Mouse (Mus musculus): ENCODE measurements around the gene Traf4. TPM values are rescaled to one million over a fixed set of nuclear protein-coding genes. Genes with fewer than 3 reads are reported as not detected.
A peak's percentile ranks its signal among the peaks of the same experiment; 100 is the strongest.

Gene Traf4
- polyA plus RNA-seq, 1 experiment from 2014 or later = 181 TPM

DNA sequence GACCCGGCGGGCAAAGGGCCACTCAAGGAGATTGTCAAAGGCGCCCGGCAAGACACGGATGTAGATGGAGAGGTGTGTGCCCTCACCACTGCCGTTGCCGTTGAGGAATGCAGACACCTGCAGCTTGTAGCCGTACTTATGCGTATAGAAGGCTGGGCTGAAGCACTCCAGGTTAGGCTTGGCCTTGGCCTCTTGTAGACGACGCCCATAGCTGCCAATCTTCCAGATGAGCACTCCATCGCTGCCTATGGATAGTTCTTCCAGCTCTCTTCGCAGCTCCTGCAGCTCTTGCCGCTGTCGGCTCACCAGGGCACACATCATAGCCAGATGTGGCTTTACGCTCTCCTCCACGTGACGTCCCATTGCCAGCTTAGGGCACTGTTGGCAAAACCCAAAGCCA is 5.2 kb downstream of the Traf4 start:
- no peak for DNase-seq (ENCODE audit: low spot score)
- H3K27ac ChIP-seq = no peak overlapping the region
- peaks cover 35% of the 10 kb centered on the region for H3K4me1 ChIP-seq
- H3K4me3 ChIP-seq = no peak overlapping the region
- WGBS = 91% methylated on average over 18 of the region's 18 CpGs
- H3K36me3 ChIP-seq = peaks cover 92% of the 10 kb centered on the region
- H3K9me3 ChIP-seq (replicated peaks) = no peaks in the 10 kb centered on the region
- no peaks in the 10 kb centered on the region for H3K27me3 ChIP-seq (ENCODE audit: low read depth, poor library complexity, severe bottlenecking)

DNA sequence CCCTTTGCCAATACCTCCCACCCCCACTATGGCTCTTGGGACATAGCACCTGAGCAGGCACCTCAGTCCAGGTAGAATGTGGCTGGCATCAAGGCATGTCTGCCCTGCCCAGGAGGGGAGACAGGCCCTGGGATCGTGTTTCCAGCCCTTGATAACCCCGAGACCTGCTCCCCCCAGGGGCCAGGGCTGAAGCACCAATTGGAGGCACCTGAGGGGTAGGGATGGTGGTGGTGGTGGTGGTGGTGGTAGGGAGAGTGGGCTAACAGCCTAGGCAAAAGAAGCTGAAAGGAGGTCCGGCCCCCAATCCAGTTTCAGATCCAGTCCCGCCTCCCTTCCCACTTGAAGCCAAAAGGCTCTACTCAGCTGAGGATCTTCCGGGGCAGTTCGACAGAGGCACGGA is 5.8 kb downstream of the Traf4 start:
- 82% methylated on average over 7 of the region's 7 CpGs for WGBS
- Histone ChIP-seq H3K4me1 (peaks cover 35% of the 10 kb centered on the region), H3K36me3 (peaks cover 98% of the 10 kb centered on the region), H3K27me3 (ENCODE audit: low read depth, poor library complexity, severe bottlenecking) (no peaks in the 10 kb centered on the region), H3K4me3 (peak overlapping the region; percentile 0; the same call in 1 of the 2 replicates), H3K27ac (no peak overlapping the region), H3K9me3 (replicated peaks) (no peaks in the 10 kb centered on the region)
- DNase-seq (ENCODE audit: low spot score) = no peak

- no peak overlapping the region for H3K27ac ChIP-seq
- peak overlapping the region; percentile 0; the same call in 1 of the 2 replicates for H3K4me3 ChIP-seq
- H3K9me3 ChIP-seq (replicated peaks) = no peaks in the 10 kb centered on the region
- H3K27me3 ChIP-seq (ENCODE audit: low read depth, poor library complexity, severe bottlenecking) = no peaks in the 10 kb centered on the region
- peaks cover 100% of the 10 kb centered on the region for H3K36me3 ChIP-seq
- 40% methylated on average over 2 of the region's 2 CpGs for WGBS
- DNase-seq (ENCODE audit: low spot score) = peak; percentile 73
- H3K4me1 ChIP-seq = peaks cover 35% of the 10 kb centered on the region
These were observed 6.3 kb downstream of the Traf4 start for GRCm38 (mm10) chr11:78159096-78159495.

- Histone ChIP-seq H3K4me3 (no peak overlapping the region), H3K9me3 (replicated peaks) (no peaks in the 10 kb centered on the region), H3K36me3 (peaks cover 99% of the 10 kb centered on the region), H3K27me3 (ENCODE audit: low read depth, poor library complexity, severe bottlenecking) (no peaks in the 10 kb centered on the region), H3K4me1 (peaks cover 11% of the 10 kb centered on the region), H3K27ac (no peak overlapping the region)
- no peak for DNase-seq (ENCODE audit: low spot score)
- 82% methylated on average over 6 of the region's 6 CpGs for WGBS
These were observed 9.2 kb downstream of the Traf4 start for GRCm38 (mm10) chr11:78156156-78156699.

DNA sequence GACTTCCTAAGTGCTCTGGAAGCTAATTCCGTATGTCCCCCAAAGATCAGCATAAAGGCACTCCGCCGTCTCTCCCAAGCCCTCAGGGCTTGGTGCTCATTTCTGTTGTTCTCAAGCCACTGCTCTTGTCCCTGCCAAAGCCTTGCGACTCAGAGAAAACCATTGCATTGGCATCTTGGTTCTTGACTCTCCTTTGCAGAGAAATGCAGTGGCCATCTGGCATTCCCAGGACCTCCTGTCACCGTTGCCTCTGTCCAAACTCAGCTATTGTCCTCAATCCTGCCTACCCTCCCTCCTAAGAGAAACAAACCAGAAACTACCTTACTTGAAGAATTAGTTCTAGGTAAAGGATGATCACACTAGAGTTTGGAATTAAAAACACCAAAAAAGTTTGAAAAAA is 9.7 kb downstream of the Traf4 start:
- no peak for DNase-seq (ENCODE audit: low spot score)
- H3K36me3 ChIP-seq = peaks cover 99% of the 10 kb centered on the region
- 0 out of 2 replicates have a peak, but pooled peaks cover 8% of the 10 kb centered on the region for H3K4me1 ChIP-seq
- H3K27ac ChIP-seq = no peak overlapping the region
- no peaks in the 10 kb centered on the region for H3K9me3 ChIP-seq (replicated peaks)
- no peak overlapping the region for H3K4me3 ChIP-seq
- H3K27me3 ChIP-seq (ENCODE audit: low read depth, poor library complexity, severe bottlenecking) = no peaks in the 10 kb centered on the region
- 88% methylated on average over 5 of the region's 5 CpGs for WGBS

- Histone ChIP-seq H3K27me3 (ENCODE audit: low read depth, poor library complexity, severe bottlenecking) (no peaks in the 10 kb centered on the region), H3K4me3 (no peak overlapping the region), H3K36me3 (peaks cover 98% of the 10 kb centered on the region), H3K9me3 (replicated peaks) (no peaks in the 10 kb centered on the region), H3K4me1 (0 out of 2 replicates have a peak, but pooled peaks cover 2% of the 10 kb centered on the region), H3K27ac (0 out of 2 replicates have a peak overlapping the region, but pooled peaks have one; percentile 17)
- no peak for DNase-seq (ENCODE audit: low spot score)
- WGBS = 94% methylated on average over 13 of the region's 13 CpGs
These were observed 11.6 kb downstream of the Traf4 start for GRCm38 (mm10) chr11:78153778-78154177.

GRCm38 (mm10) chr11:78152299-78153231 is 12.8 kb downstream of the Traf4 start:
- DNase-seq (ENCODE audit: low spot score) = no peak

GRCm38 (mm10) chr11:78151161-78151560 is 14.2 kb downstream of the Traf4 start:
- Histone ChIP-seq H3K27me3 (ENCODE audit: low read depth, poor library complexity, severe bottlenecking) (no peaks in the 10 kb centered on the region), H3K4me1 (no peaks in the 10 kb centered on the region), H3K9me3 (replicated peaks) (no peaks in the 10 kb centered on the region), H3K36me3 (peaks cover 96% of the 10 kb centered on the region), H3K27ac (no peak overlapping the region), H3K4me3 (no peak overlapping the region)
- no peak for DNase-seq (ENCODE audit: low spot score)
- WGBS = 28% methylated on average over 1 of the region's 1 CpGs

More at GRCm38 (mm10) chr11:78152299-78153231, 12.8 kb downstream of the Traf4 start:
- Histone ChIP-seq H3K4me3 (no peak overlapping the region), H3K27ac (no peak overlapping the region), H3K36me3 (peaks cover 97% of the 10 kb centered on the region), H3K4me1 (no peaks in the 10 kb centered on the region), H3K27me3 (ENCODE audit: low read depth, poor library complexity, severe bottlenecking) (no peaks in the 10 kb centered on the region), H3K9me3 (replicated peaks) (no peaks in the 10 kb centered on the region)
- WGBS = 69% methylated on average over 9 of the region's 9 CpGs

GRCm38 (mm10) chr11:78146707-78147543 is 18.5 kb downstream of the Traf4 start:
- 93% methylated on average over 6 of the region's 6 CpGs for WGBS
- Histone ChIP-seq H3K9me3 (replicated peaks) (no peaks in the 10 kb centered on the region), H3K27me3 (ENCODE audit: low read depth, poor library complexity, severe bottlenecking) (no peaks in the 10 kb centered on the region), H3K4me3 (no peak overlapping the region), H3K36me3 (peaks cover 88% of the 10 kb centered on the region), H3K4me1 (no peaks in the 10 kb centered on the region), H3K27ac (no peak overlapping the region)
- no peak for DNase-seq (ENCODE audit: low spot score)

GRCm38 (mm10) chr11:78146168-78146567 is 19.2 kb downstream of the Traf4 start:
- no peak overlapping the region for H3K4me3 ChIP-seq
- WGBS = 94% methylated on average over 5 of the region's 5 CpGs
- peaks cover 81% of the 10 kb centered on the region for H3K36me3 ChIP-seq
- no peaks in the 10 kb centered on the region for H3K4me1 ChIP-seq
- DNase-seq (ENCODE audit: low spot score) = no peak
- no peaks in the 10 kb centered on the region for H3K9me3 ChIP-seq (replicated peaks)
- no peaks in the 10 kb centered on the region for H3K27me3 ChIP-seq (ENCODE audit: low read depth, poor library complexity, severe bottlenecking)
- H3K27ac ChIP-seq = no peak overlapping the region

- no peak overlapping the region for H3K27ac ChIP-seq
- no peaks in the 10 kb centered on the region for H3K9me3 ChIP-seq (replicated peaks)
- 96% methylated on average over 2 of the region's 2 CpGs for WGBS
- H3K27me3 ChIP-seq (ENCODE audit: low read depth, poor library complexity, severe bottlenecking) = no peaks in the 10 kb centered on the region
- peaks cover 57% of the 10 kb centered on the region for H3K36me3 ChIP-seq
- DNase-seq (ENCODE audit: low spot score) = no peak
- no peaks in the 10 kb centered on the region for H3K4me1 ChIP-seq
- no peak overlapping the region for H3K4me3 ChIP-seq
These were observed 21.9 kb downstream of the Traf4 start for GRCm38 (mm10) chr11:78143520-78143919.

DNA sequence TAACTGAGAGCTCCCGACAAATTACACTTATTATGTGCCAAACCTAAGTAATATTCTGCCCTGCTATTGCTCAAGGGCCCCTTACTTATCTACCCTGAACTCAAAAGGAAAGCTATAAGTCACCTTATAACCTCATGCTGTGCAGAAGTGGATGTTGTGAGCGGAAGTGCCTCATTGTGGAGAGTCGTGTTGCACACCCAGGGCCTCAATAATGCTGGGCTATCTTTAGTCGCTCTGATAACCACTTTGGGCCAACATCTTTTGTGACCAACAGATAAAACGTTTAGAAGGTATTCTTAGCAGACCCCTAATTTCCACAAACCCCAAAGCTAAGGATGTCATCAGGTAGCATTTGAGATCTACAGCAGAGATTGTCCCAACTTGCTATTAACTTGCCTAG is 24.7 kb downstream of the Traf4 start:
- Histone ChIP-seq H3K27ac (no peak overlapping the region), H3K4me3 (no peak overlapping the region), H3K36me3 (peaks cover 29% of the 10 kb centered on the region), H3K27me3 (ENCODE audit: low read depth, poor library complexity, severe bottlenecking) (no peaks in the 10 kb centered on the region), H3K4me1 (no peaks in the 10 kb centered on the region), H3K9me3 (replicated peaks) (no peaks in the 10 kb centered on the region)
- 85% methylated on average over 5 of the region's 5 CpGs for whole genome bisulfite sequencing
- no peak for DNase-seq (ENCODE audit: low spot score)

All from limb, embryonic 10.5 days (tissue).